Mouse (Mus musculus) ovary, postnatal 10 days (tissue): Measurements from ENCODE around the gene Chmp2a.

ENCODE experiments used
- DNase-seq: peaks from one replicate; pipeline ENCODE4 v3.0.0; 2022; ENCODE audit warnings: low spot score

Chmp2a gene

GRCm38 (mm10) chr7:13035211-13035855 is 726 bp upstream of the Chmp2a start:
- DNase-seq, result no peak

DNA sequence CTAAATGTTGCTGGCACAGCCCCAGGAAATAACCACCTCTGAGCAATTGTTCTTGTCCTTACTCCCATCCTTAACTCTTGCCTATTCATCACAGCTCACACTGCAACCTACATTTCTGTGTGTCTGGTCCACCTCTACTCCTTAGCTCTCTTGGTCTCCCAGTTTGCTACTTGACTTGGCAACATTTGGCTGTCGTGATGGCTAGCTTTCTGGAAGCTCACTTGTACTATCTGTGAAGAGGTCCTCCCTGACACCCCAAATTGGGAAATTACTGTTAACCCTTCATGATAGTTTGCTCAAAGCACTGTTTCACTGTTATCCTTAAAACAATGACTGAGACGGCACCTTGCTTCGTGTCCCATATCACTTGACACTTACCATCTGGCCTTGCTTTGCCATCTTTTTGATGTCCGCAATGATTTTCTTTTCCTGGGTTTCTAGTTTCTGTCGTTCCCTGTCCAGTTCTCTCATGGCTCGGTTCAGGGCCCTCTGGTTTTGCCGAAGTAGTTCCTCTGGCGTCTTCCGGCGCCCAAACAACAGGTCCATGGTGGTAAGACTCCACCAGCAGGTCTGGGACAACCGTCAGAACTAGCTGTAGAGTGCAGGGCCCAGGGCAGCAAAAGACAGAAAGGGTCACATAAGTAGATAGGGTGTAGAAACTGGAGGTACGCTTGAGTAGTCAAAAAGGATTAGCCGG is 1.0 kb downstream of the Chmp2a start:
- DNase-seq, result no peak

DNA sequence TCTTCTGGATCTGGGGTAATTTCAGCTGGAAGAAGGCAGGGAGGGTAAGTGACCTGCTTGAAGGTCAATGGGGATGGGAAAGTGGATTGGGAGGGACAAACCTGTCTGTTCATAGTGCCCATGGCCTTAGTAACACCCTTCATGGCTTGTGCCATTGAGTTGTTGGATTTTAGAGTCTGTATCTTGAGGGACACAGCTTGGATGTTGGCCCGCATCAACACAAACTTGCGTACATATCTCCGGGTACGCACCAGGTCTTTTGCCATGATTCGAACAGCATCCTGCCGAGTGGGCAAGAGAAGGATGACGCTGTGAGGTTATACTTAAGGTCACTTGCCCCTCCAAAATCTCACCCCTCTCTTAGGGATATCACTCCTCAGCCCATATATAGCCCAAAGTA is 2.1 kb downstream of the Chmp2a start:
- no peak for DNase-seq

- no peak for DNase-seq
Observed at GRCm38 (mm10) chr7:13031983-13032382, 2.6 kb downstream of the Chmp2a start.

GRCm38 (mm10) chr7:13031069-13031468 is 3.5 kb downstream of the Chmp2a start:
- no peak for DNase-seq

- DNase-seq, result no peak
Observed at GRCm38 (mm10) chr7:13028986-13029385, 5.6 kb downstream of the Chmp2a start.

DNA sequence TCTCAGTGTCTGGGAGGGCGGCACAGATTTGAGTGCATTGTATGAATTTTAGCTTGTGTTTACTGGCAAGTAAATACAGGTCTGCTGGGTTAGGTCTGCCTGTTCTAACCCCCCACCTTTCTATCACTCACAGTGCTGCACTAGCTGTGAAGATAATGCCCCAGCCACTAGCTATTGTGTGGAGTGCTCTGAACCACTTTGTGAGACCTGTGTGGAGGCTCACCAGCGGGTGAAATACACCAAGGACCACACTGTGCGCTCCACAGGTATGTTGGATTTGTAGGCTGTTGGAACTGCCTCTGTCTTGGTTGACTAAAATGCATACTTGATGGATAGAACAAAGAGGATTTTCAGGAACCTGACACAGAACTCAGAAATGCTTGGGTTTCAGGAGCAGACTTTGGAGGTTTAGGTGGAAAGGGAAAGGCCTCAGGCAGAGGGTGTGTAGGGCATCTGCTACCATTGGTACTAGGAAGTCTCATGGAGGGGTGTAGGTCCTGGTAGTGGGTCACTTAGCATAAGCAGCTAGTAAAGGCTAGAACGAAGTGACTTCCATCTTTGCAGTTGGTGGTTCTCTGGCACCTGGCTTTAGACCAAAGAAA is 9.0 kb downstream of the Chmp2a start:
- no peak for DNase-seq

GRCm38 (mm10) chr7:13024805-13025204 is 9.8 kb downstream of the Chmp2a start:
- peak; percentile 56 for DNase-seq

- peak; percentile 94 for DNase-seq
Observed at GRCm38 (mm10) chr7:13023928-13024731, 10.5 kb downstream of the Chmp2a start.

DNA sequence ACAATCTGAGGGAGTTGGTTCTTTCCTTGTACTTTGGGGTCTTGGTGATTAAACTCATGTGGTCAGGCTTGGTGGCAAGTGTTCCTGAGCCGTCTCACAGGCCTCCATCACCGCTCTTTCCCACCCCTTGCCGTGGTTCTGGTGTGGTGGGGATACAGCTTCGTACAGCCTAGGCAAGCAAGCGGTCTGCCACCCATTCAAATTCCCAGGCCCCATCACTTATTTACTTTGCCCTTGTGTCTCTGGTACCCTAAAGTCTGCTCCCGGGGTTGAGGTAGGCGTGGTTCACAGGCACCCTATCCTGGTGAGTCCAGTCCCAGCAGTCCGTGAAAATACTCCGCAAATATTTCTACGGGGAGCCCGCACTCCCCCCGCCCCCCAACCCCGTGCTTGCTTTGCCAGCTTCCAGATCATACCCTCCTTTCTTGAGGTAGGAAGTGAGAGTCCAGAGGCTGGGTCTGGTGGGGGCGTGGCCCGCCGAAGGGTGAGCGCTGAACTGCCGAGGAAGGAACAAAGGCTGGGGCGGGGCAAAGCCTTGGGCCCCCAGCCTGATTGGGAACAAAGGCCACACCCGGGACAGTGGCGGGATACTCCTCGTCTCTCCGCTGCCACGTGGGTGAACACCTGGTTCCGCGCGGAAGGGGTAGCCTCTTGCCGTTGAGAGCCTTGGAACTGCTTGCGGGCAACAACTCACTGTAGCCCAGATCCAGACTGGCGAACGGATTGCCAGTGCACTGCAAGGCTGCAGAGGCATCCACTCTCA is 11.7 kb downstream of the Chmp2a start:
- no peak for DNase-seq

DNA sequence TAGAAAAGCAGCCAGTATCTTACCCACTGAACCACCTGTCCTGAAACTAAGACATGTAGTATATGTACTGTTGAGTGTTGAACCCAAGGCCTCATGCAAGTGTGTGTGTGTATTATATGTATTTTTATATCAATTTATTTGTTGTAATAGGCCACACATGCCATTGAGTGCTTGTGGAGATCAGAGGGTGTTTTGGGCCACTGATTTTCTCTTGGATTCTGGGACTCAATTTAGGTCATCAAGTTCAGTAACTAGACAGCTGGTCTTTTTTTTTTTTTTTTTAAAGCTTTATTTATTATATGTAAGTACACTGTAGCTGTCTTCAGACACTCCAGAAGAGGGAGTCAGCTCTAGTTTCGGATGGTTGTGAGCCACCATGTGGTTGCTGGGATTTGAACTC is 19.4 kb downstream of the Chmp2a start:
- no peak for DNase-seq

DNA sequence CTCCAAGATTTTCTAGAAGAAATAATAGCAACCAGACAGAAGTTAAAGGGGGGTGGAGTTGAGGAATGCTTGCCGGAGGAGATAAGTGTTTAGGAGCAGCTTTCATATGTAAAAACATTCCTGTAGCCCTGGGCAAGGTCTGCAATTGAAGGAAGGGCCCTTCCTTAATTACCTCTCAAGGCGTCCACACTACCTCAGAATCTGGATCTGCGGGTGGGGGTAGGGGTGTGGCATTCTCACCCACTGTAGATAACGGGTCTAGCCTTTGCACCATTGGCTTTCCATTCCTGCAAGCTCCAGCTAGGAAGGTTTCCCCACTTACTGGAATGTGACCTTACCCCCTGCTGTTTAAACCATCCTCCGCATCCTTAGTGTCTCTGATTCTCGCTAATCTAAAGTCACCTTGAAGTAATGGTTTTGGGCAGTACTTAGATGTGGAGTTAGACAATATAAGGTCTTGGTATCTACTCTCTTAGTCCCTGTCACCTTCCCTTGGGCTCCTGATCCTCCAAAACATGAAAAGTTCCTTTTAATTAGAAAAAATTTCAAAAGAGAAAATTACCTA is 20.2 kb downstream of the Chmp2a start:
- DNase-seq, result no peak

DNA sequence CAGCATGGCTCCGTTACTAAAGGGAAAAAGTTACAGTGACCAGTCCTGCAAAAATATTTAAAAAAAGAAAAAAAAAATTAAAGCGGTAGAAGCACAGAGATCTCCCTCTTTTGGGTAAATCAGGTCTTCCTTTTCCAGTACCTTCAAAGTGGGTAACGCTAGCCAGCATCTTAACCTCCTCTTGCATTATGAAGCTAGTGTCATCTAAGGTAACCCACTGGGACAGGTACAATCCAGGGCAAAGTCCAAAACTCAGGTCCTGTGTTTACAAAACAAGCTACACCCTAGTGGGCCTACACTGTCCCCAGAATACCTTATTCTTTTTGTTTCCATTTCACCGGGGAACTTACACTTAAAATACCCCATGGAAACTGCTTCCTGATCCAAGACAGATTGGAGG is 20.9 kb downstream of the Chmp2a start:
- DNase-seq, result no peak

DNA sequence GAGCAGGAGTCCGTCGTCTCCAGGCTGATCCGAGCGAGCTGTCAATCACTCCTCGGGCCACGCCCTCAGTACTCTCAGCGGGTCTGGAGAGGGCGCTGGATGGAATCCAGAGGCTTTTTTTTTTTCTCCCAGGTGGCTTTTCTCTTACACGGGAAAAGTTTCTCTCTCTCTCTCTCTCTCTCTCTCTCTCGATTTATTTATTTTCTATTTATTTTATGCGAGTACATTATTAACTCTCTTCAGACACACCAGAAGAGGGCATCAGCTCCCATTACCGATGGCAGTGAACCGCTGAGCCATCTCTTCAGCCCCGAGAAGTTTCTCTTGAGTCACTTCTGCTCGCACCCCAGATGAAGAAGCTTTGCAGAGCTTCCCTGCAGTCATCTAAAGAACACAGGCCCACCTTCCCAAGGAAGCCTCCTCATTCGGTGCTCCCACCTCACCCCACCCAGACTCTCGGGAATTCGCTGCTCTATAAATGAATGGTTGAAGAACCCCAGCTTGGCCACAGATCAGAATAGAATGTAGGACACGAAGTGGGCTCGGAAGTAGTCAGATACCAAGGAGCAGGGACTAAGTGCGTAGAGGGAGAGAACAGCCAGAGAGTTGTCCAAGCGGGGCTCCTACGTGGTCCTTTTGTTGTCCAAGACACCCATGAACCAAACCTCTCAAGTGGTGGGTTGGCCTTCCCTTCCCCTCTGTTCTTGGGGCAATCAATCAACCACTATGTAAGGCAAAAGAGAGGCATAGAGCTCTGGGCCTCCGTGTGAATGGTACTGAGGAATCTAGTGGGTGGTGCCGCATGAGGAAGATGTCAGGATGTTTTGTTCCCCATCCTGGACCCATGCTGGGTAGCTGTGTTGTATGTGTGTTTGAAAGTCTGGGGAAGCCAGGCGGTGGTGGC is 24.4 kb downstream of the Chmp2a start, which contains the start of gene Zbtb45:
Gene Zbtb45, minus strand, starts transcription at position 30 of the 904 bp plus-strand sequence.
- no peak for DNase-seq

DNA sequence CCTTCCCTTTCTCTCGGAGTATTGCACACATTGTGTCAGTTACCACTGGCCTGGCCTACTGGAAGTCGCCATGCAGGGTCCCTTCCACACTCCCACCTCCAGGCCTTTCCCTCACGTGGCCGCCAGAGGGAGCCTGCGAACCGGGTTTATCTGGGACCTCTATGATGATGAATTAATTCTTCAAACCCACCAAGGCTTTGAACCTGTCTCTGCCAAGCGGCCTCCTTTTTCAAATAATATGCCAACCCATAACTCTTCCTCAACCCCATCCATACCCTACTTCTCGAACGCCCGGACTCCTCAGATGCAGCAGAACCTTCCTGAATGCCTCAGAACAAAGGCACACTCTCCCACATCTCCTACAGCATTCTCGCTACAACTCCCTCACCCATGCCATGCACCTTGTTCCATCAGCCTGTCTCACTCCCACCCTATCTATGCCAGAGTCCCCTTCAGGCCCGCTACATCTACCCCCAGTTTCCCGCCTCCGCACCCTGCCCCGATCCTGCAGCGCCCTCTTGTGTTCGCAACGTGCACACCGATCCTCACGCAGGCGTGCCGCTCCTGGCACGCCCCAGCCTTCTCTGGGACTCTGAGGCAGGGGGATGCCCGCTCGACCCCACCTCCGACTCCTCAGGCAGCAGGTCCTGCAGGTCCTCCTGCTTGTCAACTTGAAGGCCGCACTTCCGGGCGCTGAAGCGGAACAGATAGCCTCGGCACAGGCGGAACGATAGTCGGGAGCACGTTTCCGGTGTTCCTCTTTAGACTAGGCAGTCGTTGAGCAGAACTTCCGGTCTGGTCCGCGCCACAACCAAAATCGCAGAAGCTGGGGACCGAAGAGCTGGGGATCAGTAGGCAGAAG is 25.2 kb downstream of the Chmp2a start:
- DNase-seq, result peak; percentile 94

DNA sequence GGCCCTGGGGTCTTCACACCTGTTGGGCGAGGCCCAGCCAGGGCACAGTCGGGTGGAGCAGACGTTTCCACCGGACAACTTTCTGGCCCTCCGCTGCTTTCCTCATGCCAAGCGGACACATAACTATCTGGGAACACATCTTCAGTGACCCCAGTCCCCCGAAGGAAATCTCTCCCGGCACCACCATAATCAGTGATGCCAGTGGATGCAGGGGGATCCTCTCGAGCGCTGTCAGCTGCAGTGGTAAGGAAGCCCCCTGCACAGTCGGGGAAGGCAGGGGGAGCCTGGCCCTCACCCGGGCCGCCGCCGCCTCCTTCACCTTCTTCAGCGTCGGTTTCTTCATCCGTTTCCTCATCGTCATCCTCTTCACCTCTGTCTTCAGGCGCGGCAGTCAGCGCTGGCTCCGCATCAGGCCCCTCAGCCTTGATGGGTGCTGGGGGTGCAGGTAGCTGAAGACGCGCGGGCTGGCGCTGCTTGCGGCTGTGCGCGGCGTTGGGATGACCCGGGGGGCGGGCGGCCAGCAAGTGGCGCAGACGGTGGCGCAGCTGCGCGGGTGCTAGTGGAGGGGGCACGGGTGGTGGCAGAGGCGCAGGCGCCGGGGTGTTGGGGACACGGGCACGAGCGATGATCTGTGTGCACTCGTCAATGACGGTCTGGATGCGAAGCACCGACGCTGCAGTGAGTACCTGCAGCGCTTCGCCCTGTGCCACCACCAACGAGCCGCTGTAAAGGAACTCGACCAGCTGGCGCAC is 27.1 kb downstream of the Chmp2a start:
- no peak for DNase-seq

DNA sequence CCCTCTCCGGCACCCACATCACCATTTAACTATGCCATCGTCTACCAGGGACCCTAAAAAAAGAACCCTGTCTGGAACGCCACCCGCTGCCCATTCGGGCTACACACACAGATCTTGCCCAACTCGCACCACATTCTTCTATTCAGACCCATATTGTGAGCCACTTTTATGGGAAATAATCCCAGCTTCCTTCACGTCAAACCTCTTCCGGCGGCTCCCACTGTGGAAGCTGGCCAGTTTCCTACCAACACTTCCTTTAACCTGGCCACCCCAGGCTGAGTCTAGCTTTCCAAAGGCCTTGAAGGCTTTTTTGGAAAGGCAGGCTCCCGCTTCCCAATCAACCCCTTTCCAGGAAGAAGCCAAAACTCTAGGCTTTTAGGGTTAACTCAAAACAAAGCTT is 28.1 kb downstream of the Chmp2a start:
- no peak for DNase-seq

- DNase-seq, result no peak
Observed at GRCm38 (mm10) chr7:13006011-13006410, 28.6 kb downstream of the Chmp2a start.

DNA sequence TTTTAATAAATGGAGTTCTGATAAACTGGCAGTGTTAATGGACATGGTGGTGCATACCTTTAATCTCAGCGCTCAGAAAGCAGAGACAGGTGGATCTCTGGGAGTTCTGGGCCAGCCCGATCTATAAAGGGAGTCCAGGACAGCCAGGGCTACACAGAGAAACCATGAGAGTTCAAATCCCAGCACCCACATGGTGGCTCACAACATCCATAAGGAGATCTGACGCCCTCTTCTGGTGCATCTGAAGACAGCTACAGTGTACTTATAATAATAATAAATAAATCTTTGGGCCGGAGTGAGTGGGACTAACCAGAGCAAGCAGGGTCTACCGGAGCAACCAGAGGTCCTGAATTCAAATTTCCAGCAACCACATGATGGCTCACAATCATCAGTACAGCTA is 31.2 kb downstream of the Chmp2a start:
- no peak for DNase-seq
